Mouse (Mus musculus): ENCODE measurements around the gene Hddc3.

Gene Hddc3

DNA sequence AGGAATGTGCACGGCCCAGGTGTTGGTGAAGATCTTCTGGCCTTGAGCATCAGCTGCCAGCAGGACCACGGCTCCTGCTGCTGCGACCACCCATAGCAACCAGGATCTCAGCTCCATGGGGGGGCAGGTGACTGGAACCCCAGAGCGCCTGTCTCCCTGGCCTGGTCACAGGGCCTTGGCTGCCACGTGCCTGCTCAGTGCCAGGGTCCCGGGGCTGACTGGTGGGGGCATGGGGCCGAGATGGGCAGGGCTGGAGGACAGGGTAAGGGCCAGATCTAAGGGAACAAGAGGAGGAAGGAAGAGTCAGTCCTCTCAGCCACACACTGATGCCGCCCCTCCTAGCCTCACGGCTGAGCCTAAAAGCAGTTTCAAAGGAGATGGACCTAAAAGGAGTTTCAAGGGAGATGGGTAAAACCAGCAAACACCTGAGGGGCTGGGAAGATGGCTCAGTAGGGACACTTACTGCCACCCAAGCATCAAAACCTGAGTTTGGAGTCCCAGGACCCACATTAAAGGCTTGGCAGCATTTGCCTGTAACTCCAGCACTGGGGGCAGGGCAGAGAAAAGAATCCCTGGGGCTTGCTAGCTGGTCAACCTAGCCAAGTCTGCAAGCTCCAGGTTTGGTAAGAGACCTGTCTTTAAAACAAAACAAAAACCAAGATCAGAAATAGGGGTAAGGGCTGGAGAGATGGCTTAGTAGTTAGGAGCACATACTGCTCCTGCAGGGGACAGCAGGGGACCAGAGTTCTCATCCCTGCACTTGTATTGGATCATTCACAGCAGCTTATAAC is 55.9 kb downstream of the Hddc3 start:
- DNase-seq (ENCODE audit: low read depth, low spot score) = no peak

DNA sequence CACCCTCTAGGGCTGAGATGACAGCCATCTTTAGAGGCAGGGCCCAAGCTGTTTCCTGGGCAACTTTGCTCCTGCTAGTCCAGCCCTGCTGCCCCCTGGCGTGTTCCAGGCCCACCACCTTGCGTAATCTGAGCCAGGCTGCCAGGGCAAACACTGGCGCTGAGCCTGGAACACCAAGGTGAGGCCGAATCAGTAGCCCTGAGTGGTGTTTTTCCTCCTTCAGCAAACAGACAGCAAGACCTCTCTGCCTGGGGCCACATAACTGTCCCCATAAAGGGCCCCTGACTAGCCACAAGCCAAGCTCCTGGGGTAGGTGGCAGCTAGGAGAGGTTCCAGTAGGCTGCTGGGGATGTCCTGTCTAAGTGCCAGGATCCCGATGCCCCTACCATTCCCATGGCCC is 57.2 kb downstream of the Hddc3 start:
- no peak for DNase-seq (ENCODE audit: low read depth, low spot score)
